Mouse (Mus musculus) CH12.LX (cell line): Measurements from ENCODE around the gene Pnma3.
A peak's percentile ranks its signal among the peaks of the same experiment; 100 is the strongest.

Source experiments
- CHD1 ChIP-seq: IDR thresholded peaks from 2 replicates; pipeline ENCODE4 v1.6.1; 2012; ENCODE audit warnings: low read depth, low read length, improper control_type of control experiment, inconsistent platforms
- CTCF ChIP-seq, 2 experiments: IDR thresholded peaks in 1 of 2; conservative IDR thresholded peaks in 1 of 2; 2 replicates each; pipeline ENCODE4 v1.5.1; 2011 to 2012; ENCODE audit warnings: low read depth in 2 of 2, low read length in 2 of 2, improper control_type of control experiment in 1 of 2, inconsistent platforms in 1 of 2, mild to moderate bottlenecking in 1 of 2, moderate library complexity in 1 of 2
- E2F4 ChIP-seq: IDR thresholded peaks from 2 replicates; pipeline ENCODE4 v1.6.1; 2011; ENCODE audit warnings: low read depth, low read length, improper control_type of control experiment; ENCODE audit not compliant: insufficient replicate concordance
- EP300 ChIP-seq: IDR thresholded peaks from 2 replicates; pipeline ENCODE4 v1.6.1; 2011; ENCODE audit warnings: low read length, improper control_type of control experiment
- ETS1 ChIP-seq: conservative IDR thresholded peaks from 2 replicates; pipeline ENCODE4 v1.6.1; 2012; ENCODE audit warnings: low read depth, mild to moderate bottlenecking, inconsistent platforms, low read length, improper control_type of control experiment, moderate library complexity
- JUN ChIP-seq: IDR thresholded peaks from 2 replicates; pipeline ENCODE4 v1.6.1; 2011; ENCODE audit warnings: low read depth, mild to moderate bottlenecking, low read length, improper control_type of control experiment, moderate library complexity; ENCODE audit not compliant: insufficient read depth
- NRF1 ChIP-seq: IDR thresholded peaks from 2 replicates; pipeline ENCODE4 v1.6.1; 2014; ENCODE audit warnings: low read depth, mild to moderate bottlenecking, inconsistent platforms, low read length, improper control_type of control experiment, moderate library complexity
- POLR2A ChIP-seq: IDR thresholded peaks from 2 replicates; pipeline ENCODE4 v1.6.1; 2011; ENCODE audit warnings: low read depth, mild to moderate bottlenecking, improper control_type of control experiment, low read length
- POLR2AphosphoS2 ChIP-seq: IDR thresholded peaks from 2 replicates; pipeline ENCODE4 v1.6.1; 2011; ENCODE audit warnings: low read depth, low read length, improper control_type of control experiment
- RCOR1 ChIP-seq: conservative IDR thresholded peaks from 2 replicates; pipeline ENCODE4 v1.6.1; 2012; ENCODE audit warnings: low read depth, mild to moderate bottlenecking, inconsistent platforms, low read length, improper control_type of control experiment
- SIN3A ChIP-seq: IDR thresholded peaks from 2 replicates; pipeline ENCODE4 v1.6.1; 2012; ENCODE audit warnings: low read length, improper control_type of control experiment, inconsistent platforms
- TBP ChIP-seq: conservative IDR thresholded peaks from 2 replicates; pipeline ENCODE4 v1.6.1; 2011; ENCODE audit warnings: low read depth, low read length, improper control_type of control experiment
- UBTF ChIP-seq: IDR thresholded peaks from 2 replicates; pipeline ENCODE4 v1.6.1; 2012; ENCODE audit warnings: low read depth, mild to moderate bottlenecking, inconsistent platforms, low read length, improper control_type of control experiment, moderate library complexity

- TF ChIP-seq NRF1 (peak; percentile 85), TBP (no peak), SIN3A (no peak), CTCF (conservative IDR thresholded peaks at IDR 0.05 in 1 of 2, IDR thresholded peaks at IDR 0.05 in 1 of 2; ENCODE audit: low read depth in 2 of 2, low read length in 2 of 2) (peak; percentile 48 to 89), UBTF (no peak), POLR2A (no peak), EP300 (no peak), RCOR1 (no peak), JUN (no peak), ETS1 (no peak), E2F4 (no peak), CHD1 (no peak), POLR2AphosphoS2 (no peak)
Observed at GRCm38 (mm10) chrX:73053860-73054563, 10.6 kb upstream of the Pnma3 start.
